Mouse (Mus musculus): ENCODE results near the gene Tmem229b.
"Not testable (repeated sequence)": the region's sequence is repeated elsewhere in the genome, so short reads cannot be mapped to it uniquely, and the experiment has no call there.

Tmem229b gene

DNA sequence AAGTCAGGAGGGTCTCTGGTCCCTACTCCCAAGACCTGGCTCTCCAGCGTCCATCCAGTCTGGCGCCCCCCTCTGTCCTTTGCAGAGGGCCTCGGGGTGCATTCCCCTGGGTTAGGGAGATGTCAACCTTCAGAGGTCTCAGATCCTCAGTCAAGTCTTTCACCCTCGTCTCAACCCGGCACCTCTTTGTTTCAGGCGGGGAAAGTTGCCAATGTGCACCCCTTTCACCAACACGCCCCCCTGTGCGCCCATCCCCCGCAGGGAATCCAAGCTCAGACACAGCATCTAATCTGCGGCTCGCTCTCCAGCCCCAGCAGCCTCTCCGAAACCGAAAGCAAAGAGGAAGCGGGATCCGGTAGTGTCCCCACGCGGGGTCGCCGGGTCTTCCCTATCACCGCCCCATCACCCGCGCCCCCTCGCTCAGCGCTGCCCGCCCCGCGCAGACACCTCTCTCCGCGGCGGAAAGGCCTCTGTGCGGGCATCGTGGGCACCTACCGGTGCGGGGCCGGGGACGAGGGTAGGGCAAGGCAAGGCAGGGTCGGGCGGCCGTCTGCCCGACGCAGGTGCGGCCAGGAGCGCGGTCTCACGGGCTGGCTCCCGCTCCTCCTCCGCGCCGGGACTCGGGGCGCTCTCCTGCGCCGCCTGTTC lies 825 bp downstream of the Tmem229b start:
- CTCF ChIA-PET, result no interaction called here

DNA sequence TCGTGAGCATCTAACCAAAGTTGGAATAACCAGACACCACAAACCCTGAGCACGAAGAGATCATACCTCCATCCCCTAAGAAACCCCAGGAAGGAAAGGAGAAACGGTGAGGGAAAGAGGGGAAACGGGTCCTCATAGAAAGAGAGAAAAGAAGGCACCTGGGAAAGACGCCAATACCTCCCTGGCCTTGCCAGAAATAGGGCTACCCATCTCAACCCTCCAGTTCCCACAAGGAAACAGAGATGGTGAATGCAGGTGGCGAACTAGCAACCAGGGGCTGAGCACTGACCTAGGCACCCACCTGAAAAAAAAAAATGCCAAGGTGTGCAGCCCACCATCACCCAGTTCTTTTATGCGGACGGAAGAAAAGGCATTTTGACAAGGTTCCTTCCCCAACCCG lies 1.4 kb downstream of the Tmem229b start:
- CTCF ChIA-PET, result no interaction called here

DNA sequence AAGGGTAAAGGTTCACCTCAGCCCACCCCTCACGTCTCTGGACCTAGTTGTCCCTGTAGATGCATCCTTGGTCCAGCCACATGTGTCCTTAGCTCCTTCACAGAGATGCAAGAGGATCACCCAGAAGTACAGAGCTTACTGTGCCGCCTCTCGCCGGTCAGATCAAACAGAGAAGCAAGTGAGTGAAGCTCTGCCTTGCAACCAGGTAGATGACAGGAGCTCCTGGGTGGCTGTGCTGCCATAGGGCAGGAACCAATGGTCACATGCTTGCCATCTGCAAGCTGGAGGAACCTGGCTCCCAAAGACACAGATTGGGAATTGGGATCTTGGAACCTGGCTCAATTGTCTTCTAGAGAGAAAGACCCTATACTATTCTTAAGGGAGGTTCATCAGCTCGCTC lies 2.0 kb downstream of the Tmem229b start:
- CTCF ChIA-PET, result no interaction called here

DNA sequence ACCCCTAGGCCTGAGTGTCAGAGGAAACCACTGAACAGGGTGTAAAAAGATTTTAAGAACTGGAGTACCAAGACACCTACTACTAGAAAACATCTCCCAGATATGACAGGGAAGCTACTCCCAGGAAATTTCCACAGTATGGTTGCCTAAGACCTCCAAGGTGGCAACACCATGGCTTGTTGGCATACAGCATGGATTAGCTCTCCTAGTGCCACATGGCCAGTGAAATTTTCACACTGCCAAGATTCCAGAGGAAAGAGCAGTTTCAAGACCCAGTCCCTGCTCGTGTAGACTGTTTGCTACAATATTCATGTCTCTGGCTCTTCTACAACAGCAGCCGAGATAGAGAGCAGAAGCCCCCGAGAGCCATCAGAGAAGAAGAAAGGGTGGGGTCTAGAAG lies 4.4 kb downstream of the Tmem229b start:
- CTCF ChIA-PET, result no interaction called here

DNA sequence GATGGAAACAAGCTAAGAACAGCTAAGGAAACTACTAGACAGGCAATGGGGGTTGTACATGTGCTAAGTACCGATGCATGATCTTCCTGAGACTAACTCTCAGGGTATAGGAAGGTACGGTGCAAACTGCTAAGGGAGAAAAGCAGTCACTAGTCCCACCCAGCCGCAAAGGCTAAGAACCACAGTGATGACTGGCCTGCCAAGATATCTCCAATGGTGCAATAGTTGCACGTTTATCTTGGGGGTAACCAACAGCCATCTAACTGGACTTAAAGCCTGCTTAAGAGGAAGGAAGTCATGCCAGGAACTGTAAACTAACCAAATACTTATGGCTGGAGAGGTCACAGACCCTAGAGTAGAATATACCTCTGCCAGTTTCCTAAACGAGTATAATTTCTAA lies 5.0 kb downstream of the Tmem229b start:
- CTCF ChIA-PET, result no interaction called here

DNA sequence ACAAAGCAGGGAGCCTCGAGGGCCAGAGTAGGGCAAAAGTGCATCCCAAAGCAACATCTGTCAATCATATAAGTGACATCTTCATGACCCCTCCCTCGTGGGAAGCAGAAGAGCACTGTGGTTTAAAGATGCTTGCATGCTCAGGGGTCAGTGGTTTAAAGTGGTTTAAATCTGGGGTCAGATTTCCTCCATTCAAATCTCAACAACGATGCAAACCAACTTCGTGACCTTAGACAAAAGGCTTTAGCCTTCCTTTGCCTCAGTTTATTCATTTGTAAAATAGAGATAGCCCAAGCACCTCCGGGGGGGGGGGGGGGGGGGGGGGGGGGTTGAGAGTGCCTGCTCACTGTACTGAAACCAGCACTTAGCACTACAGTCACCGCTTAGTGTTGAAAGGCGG lies 10.7 kb downstream of the Tmem229b start:
- CTCF ChIA-PET, result no interaction called here

DNA sequence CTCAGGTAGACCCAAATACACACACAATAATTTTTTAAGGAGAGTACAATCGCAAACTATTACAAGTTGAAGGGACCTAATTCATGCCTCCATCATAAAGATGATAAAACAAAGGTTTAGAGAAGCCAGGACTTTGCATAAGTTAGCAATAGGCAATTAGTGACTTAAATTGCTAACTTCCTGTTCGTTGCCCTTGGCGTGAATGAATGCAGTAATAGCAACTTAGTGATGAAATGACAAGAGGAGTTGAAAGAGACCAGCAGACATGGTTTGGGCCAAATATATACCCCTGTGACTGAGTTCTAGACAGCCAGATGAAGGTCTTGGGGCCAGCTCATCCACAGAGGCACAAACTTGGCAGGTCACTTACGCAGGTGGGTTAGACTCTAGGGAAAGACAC lies 11.2 kb downstream of the Tmem229b start:
- CTCF ChIA-PET, result no interaction called here

DNA sequence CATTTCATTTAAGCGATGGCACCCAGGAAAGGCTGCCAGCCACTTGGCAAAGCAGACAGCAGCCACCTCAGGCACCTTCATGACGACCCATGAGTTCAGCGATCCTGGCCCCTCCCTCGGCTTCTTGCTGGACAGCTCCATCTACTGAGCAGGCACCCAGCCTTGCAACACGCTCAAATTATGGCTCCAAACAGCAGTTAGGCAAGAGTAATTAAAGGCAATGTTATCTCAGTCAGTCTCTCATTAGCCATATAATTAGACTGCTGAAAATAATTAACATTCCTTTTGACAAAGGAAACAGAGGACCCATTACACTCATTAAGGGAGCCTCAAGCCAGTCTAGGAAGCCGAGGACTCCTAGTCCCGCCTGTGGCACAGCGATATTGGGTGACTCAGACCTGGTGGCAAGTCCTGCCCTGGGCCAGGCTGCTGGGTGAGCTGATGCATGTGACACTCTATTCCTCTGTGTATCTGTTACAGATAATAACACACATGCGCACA lies 19.8 kb downstream of the Tmem229b start:
- CTCF ChIA-PET, result interaction anchor here (0.5 kb wide), 1 partner anchor 1773 kb away, joined by 6 read pairs; no protein-coding TSS in a partner anchor

DNA sequence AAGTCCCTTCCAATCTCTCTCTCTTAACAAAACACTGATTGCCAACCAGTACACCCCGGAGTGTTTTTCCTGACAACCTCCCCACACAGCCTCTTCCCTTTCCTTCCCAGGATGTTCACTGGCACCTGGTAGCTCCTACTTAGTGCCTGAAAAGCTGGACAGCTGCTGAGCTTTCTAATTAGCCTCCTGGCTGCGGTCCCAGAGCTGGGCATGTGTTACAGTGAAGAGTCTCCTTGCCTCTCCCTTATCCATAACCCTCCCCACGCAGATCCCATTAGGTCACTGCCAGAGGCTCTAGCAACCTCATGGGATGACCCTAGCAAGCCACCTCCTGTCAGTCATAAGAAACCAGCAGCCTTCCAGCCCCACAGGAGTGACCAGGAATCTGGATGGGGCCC lies 23.4 kb downstream of the Tmem229b start:
- CTCF ChIA-PET, result interaction anchor here (0.7 kb wide), 1 partner anchor 43 kb away, joined by 7 read pairs; no protein-coding TSS in a partner anchor

DNA sequence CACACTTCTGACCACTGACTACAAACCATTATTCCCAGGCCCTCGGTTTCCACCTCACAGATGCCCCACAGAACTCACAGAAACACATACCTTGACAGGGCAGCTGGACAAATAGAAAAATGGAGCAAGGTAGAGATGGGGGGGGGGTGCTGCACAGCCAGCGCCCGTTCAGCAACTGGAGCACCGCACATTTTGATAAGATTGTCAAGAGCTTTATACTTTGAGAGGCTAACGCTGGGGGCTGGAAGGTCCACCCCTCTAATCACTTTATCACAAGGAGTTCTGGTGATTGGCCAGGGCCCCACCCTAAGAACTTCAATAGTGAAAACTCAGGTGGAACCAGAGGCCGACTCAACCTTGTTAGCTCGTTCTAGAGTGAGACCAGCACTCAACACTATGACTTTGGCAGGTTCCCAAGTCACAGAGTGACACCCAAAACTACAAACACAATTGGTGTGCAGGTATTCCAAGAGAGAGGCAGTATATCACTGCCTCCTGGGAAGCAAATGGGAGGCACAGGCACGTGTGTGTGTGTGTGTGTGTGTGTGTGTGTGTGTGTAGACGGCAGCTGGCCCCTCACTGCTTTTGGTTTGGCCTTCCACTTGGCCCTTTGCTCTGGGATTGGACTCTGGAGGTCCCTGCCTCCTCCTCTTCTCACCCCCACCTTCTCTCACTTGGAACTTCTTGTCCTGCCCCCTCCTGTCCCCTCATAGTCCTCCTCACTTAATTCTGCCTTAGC lies 24.0 kb downstream of the Tmem229b start:
- CTCF ChIA-PET, result interaction anchor here (0.7 kb wide), 2 partner anchors 44 to 343 kb away, joined by 4 to 7 read pairs; no protein-coding TSS in a partner anchor

DNA sequence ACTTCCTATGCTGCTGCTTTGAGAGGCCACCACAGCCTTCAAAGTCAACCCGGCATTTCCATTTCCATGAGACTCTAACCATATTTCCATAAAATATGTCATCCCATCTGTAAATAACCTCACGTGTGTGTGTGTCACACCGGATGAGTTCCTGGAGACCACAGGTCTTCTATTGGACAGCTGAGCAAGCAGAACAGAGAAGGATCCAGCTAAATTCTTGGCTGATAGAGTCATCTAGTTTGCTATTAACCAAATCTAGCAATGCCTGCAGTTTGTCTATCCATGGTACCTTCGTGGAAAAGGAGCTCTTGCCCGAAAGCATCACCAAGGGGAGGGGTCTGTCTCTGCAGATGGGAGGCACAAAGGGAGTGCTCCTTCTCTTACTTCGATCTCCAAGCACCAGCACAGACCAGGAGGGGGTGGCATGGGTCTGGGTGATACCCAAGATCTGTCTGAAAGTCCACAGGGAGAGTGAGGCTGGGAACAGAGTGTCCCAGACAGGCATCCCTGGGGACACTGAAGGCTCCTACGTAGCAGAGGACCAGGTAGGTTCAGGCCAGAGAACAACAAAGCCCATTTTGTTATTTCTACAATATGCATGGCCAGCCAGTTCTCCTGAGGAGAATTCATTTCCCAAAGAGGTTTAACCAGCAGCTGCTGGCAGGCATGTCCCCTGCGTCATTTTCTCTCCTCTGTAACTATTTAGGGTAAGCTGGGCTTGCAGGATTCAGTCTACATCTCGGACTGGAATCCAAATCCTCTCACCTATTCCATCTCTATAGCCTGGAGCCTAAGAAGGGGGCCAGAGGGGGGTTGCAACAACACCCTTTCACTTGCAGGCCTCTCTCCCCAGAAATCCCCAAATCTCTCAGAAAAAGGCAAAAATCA lies 25.2 kb downstream of the Tmem229b start:
- CTCF ChIA-PET, result no interaction called here

DNA sequence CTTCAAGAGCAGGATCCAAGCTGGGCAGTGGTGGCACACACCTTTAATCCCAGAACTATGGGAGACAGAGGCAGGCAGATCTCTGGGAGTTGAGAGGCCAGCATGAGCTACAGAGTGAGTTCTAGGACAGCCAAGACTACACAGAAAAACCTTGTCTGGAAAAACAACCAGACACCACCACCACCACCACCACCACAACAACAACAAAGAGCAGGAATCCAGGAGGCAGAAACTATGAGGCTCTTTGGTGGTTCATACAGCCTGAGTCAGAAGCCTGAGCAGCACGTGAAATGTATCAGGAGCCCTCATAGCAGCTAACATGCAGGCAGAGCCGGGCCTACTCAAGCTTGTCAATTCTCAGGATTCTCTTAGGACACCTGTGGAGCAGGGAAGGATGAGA lies 26.3 kb downstream of the Tmem229b start:
- CTCF ChIA-PET, result interaction anchor here (0.7 kb wide), 1 partner anchor 37 kb away, joined by 3 read pairs; no protein-coding TSS in a partner anchor

DNA sequence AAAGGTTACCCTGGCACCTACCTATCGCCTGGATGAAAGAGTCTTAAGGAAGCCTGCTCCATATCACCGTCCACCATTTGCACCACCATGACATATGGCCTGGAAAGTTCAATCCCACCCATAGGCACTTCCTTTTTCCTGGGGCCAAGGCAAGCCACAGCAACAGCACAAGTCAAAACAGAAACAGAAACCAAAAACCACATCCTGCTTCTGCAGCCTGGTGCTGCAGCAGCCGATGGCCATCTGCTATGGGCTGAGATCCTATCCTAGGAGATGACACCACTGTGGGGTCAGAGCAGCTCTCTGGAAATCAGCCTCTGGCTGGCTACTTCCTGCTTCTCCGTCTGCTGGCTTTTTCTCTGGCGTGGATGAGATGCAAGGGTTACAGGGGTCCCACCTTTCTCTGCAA lies 26.7 kb downstream of the Tmem229b start:
- CTCF ChIA-PET, result interaction anchor here (0.7 kb wide), 1 partner anchor 38 kb away, joined by 3 read pairs; no protein-coding TSS in a partner anchor

DNA sequence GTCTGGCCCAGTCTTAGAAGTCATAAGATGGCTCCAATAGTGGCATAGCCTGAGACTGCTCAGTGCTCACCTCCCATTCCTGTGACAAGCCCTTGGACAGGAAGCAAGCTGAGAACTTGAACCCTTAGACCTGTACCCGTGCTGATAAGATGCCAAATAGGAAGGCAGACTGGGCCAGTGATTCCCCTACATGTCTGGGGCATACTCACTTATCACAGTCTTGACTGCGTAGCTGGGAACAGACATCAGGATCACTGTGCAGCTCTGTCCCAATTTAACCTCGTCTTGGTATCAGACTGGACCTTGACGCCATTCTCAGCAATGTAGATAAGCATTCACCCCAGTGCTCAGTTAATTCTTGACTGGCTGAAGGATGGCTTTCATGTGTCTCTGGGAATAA lies 29.9 kb downstream of the Tmem229b start:
- CTCF ChIA-PET, result no interaction called here

DNA sequence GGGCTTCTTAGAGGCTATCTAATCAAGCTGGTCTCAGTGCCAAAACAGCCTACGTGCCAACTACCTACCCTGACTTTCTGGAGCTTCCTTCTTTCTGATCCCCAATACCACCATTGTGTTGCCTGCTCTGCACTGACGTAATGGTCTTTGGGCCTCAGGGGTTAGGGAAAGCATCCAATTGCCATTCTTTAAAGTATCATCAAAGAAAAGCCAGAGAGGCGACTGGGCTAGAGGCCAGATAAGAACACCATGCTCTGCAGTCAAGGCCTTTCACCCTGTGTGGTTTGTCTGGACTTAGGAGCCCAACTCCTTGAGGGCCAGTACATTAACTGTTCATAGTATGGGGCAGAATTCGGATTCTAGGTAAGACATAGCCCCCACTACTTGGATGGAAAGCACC lies 30.3 kb downstream of the Tmem229b start:
- CTCF ChIA-PET, result interaction anchor here (0.5 kb wide), 1 partner anchor 1686 kb away, joined by 3 read pairs; no protein-coding TSS in a partner anchor

DNA sequence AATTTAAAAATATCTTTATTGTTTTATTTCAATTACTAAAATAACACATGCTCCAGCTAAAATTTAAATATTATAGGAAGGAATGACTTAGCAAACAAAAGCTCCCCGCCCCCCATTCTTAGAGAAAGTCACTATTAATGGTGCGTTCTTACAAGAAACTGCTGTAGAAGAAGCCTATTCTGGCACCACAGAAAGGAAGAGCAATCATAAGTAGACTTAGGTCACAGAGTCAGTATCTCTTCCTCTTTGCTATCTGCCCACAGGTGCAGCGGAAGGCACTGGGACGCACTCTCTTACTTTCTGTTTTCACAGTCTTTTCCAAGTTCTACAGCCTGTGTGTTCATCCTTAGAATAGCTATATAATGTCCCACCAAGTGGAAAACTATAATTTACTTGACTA lies 31.6 kb downstream of the Tmem229b start:
- CTCF ChIA-PET, result no interaction called here

DNA sequence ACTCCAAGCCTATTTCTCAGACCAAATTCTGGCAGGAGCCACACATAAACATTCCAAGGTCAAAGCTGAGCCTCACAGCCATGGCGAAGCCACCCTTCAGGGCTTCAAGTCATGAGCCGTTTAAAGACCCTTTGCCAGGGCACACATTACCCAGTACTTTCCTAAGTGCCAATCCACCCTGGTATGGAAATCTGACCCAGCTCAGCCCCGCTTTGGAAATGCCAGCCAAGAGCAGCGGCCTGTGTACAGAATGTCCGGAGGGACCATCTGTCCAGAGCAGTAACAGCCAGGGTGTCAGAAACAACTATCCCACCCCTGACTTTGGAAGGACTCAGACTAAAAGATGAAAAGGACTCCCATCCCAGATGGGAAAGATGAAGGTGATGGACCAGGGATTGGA lies 32.7 kb downstream of the Tmem229b start:
- CTCF ChIA-PET, result no interaction called here

DNA sequence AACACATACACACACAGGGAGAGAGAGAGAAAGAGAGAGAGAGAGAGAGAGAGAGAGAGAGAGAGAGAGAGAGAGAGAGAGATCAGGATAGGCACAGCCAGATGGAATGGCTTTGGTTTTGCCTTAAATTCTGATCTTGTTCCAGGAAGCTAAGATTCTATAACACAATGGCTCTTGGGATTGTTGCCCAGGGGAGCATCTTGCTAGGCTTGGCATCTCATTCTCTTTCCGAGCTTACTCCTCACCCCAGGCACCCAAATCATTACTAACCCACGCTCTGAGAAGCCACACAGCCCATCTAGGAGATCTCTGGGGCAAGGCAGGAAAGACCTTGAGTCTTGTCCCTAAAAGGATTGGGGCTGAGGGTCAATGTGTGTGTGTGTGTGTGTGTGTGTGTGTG lies 33.6 kb downstream of the Tmem229b start:
- CTCF ChIA-PET, result no interaction called here

DNA sequence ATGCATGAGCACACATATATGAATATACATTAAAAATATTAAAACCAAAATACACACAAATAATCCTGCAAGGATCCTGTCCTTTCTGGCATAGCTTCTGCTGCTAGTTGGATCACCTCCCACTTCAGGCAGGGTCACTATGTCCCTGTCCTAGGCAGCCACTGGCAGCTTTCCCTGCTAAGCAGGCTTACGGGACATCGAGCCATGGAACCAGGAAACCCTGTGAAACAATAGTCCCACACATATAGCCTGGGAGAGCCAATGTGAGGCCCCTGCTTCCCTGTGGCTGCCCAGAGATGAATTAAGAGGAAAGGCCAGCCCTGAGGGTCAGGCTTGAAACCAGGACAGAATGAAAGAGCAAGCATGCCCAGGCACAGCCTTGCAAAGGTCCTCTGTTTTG lies 35.8 kb downstream of the Tmem229b start:
- CTCF ChIA-PET, result no interaction called here

DNA sequence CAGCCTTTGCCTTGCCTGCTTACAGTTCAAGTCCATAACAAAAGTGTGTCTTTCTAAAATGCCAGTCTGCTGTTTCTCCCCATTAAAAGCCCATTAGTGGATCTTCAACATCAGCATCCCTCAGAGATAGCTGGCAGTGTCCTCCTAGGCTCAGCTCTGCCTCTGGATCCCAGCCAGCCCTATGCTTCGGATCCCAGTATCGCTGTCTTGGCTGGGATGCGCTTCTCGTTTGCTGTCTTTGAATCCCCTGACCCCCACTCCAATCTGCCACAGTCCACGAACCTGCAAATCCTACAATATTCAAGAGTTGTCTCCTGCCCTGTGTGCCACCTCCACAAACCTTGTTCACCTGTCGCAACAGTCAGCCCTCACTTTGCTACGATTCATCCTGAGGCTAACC lies 36.7 kb downstream of the Tmem229b start:
- CTCF ChIA-PET, result no interaction called here

DNA sequence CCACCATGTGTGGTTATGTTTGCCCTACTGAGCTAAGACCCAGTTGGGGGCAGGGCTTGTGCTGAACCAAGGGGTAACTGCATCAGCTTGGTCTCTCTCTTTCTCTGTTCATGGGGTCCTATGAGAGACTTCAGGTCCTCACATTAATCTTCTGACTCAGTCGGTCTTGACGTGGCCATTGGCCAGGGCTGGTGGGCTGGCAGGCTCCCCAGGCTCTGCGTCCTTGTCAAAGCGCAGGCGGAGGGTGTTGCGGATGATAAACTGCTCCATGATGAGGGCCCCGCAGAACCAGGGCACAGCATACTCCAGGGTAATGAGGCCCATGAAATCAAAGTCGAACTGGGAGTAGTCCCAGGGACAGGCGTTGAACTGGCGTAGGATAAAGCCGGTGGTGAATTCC lies 42.9 kb downstream of the Tmem229b start:
- CTCF ChIA-PET, result not testable (repeated sequence)

DNA sequence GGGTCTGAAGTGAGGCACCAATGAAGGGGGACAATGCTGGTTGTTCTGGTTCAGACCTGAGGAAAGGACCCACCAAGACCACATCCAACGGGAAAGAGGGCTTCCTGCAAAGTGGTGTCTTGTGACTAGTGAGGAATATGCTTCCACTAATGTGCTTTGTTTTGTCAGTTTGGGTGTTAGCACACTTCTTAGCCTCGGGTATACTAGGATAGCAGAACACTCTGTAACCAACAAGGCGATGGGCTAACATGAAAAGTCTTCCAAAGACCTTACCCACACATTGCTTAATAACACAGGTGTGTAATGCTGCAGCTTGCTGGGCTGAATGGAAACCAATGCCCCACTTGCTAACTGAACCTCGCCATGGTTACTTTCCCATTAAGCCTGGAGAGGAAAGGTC lies 51.0 kb downstream of the Tmem229b start:
- CTCF ChIA-PET, result interaction anchor here (0.5 kb wide), 1 partner anchor 1668 kb away, joined by 8 read pairs; no protein-coding TSS in a partner anchor

Measured in spleen, embryonic (tissue).